Mouse (Mus musculus): Measurements from ENCODE around the gene Anxa11.
"Not testable (repeated sequence)": the region's sequence is repeated elsewhere in the genome, so short reads cannot be mapped to it uniquely, and the experiment has no call there.

Gene Anxa11

GRCm38 (mm10) chr14:25866384-25866783 is 24.4 kb downstream of the Anxa11 start:
- in situ Hi-C loops (cut with MboI, MseI) = loop anchor here in 1 of 2 experiments (10.0 kb wide), 1 partner anchor 362 kb away; no protein-coding TSS in a partner anchor

- in situ Hi-C loops (cut with MboI, MseI) = loop anchor here in 1 of 2 experiments (10.0 kb wide), 1 partner anchor 362 kb away; no protein-coding TSS in a partner anchor
Observed at GRCm38 (mm10) chr14:25866832-25867231, 24.9 kb downstream of the Anxa11 start.

GRCm38 (mm10) chr14:25867834-25868233 is 25.9 kb downstream of the Anxa11 start:
- in situ Hi-C loops (cut with MboI, MseI) = loop anchor here in 1 of 2 experiments (10.0 kb wide), 1 partner anchor 363 kb away; no protein-coding TSS in a partner anchor

DNA sequence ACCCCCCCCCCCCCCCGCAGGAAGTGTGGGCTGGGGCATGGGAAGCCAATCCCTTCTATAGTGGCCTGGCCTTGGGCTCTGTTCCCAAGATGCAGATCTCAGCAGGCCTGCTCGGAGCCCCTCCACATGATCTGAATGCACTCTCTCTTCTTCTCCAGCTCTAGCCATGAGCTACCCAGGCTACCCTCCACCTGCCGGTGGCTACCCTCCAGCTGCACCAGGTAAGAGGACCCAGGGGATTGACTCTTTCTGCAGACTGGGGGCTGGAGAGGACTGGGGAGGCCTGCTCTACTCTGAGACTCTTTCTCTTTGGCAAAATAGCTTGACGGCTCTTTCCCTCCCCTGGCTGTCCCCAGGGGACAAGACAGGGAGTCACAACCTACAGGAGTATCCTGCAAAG is 26.8 kb downstream of the Anxa11 start:
- in situ Hi-C loops (cut with MboI, MseI) = loop anchor here in 1 of 2 experiments (10.0 kb wide), 1 partner anchor 364 kb away; no protein-coding TSS in a partner anchor

DNA sequence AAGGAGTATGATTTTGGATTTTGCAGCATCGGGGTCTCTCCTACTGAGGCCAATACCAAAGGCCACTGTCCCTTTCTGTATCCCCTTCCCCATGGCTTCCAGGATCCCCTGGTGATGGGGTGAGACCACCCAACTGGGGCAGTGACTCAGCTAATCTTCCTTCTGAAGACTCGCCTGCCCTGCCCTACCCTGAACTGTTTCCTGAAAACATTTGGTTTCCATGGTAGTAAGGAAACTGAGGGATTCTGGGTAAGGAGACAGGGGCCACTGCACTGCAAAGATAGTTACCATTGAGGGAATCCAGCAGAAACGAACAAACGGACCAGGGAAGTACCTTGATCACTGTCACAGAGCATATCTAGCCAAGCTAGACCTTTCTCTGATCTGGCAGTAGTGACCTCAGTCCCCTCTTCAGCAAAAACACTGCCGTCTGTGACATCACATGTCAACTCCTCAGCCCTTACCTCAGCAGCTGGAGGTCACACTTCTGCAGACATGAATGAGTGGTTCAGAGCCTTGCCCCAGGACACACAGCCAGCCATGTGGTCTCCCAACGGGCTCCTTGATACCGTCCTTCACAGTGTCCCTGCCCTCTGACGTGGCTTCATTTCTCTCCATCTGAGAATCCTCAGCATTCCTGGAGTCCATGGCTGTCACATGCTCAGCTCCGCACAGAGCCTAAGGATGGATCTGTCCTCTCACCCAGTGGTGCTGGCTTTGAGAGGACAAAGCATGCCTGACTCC is 27.4 kb downstream of the Anxa11 start:
- in situ Hi-C loops (cut with MboI, MseI) = loop anchor here in 1 of 2 experiments (10.0 kb wide), 1 partner anchor 365 kb away; no protein-coding TSS in a partner anchor

GRCm38 (mm10) chr14:25872461-25873415 is 30.8 kb downstream of the Anxa11 start:
- in situ Hi-C loops (cut with MboI, MseI) = loop anchor here (5.0 to 10.0 kb wide), 4 partner anchors 40 to 285 kb away; no protein-coding TSS in a partner anchor

DNA sequence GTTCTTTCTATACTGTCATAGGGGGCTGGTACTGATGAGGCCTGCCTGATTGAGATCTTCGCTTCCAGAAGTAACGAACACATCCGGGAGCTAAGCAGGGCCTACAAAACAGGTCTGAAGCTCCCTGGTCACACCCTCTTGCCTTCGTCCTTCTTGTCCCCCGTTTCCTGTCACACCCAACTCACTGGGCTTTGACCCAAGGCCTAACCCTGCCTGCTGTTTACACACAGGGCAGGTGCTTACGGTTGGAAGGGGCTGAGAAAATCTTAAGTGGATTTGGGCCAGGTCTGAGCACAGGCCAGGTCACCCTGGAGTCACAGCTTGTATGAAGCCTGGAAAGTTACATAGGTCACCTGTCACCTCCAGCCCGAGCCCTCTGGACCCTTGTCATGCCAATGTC is 34.7 kb downstream of the Anxa11 start:
- in situ Hi-C loops (cut with MboI, MseI) = loop anchor here in 1 of 2 experiments (10.0 kb wide), 1 partner anchor 52 kb away; no protein-coding TSS in a partner anchor

DNA sequence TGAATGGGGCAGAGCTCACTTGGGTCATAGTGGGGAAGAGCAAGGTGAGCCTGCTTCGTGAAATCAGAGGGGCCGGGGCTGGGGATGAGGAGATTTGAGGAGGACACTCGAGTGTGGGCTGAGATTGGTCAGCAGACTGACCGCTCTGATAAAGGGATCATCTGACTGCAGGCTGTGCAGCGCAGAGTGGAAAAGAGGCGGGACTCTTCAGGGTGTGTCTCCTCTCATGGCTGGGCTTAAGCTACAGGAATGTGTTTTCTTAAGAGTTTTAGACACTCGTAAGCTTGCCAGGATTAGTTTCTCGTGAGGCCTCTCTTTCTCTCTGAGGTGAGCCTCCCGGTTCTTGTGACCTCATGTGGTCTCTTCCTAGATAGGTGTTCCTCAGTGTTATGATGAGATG is 39.8 kb downstream of the Anxa11 start:
- in situ Hi-C loops (cut with MboI, MseI) = not testable (repeated sequence)

GRCm38 (mm10) chr14:25885886-25886285 is 43.9 kb downstream of the Anxa11 start:
- in situ Hi-C loops (cut with MboI, MseI) = not testable (repeated sequence)

- in situ Hi-C loops (cut with MboI, MseI) = loop anchor here in 1 of 2 experiments (10.0 kb wide), 1 partner anchor 1260 kb away; no protein-coding TSS in a partner anchor
Observed at GRCm38 (mm10) chr14:25894566-25894965, 52.6 kb downstream of the Anxa11 start.

DNA sequence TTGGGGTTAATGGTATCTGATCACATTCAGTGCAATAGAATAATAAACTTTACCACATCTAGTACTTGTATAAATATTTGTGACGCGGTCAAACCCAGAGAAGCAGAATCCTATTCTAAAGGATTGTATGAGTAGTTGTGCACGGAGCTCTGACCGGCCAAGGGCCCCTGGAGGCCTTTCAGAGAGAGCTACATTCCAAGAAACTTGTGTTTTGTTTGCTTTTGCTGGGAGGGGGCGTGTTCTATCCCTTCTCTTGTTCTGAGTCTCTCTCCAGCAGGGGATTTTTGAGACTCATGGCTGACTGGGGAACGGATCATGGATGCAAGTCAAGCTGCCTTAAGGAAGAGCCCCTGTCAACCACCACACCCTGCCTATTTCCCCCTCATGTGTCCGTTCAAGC is 53.7 kb downstream of the Anxa11 start:
- in situ Hi-C loops (cut with MboI, MseI) = loop anchor here in 1 of 2 experiments (10.0 kb wide), 1 partner anchor 1261 kb away; no protein-coding TSS in a partner anchor

DNA sequence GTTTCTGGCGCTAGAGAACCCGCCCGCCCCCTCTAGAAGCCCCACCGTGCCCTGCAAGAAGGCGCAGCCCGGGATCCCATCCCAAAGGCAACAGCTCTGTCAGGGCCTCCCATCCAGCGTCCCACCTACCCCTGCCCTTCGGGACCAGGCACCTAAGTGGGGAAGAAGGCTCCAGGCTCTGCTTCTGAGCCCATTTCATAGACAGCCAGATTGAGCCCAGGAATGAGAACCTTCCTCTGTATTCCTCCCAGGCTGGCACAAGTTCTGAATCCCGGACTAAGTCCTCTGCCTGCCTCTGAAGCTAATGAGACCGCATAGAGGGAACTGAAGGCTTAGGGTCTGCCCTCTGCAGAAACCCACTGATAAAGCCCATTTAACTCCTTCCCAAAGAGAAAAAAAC is 61.0 kb downstream of the Anxa11 start, which contains the start of gene Plac9a:
Gene Plac9a, minus strand, starts transcription at position 101 of the 400 bp plus-strand sequence.
- in situ Hi-C loops (cut with MboI, MseI) = not testable (repeated sequence)

- in situ Hi-C loops (cut with MboI, MseI) = not testable (repeated sequence)
Observed at GRCm38 (mm10) chr14:25905243-25905642, 63.3 kb downstream of the Anxa11 start.

- in situ Hi-C loops (cut with MboI, MseI) = not testable (repeated sequence)
Observed at GRCm38 (mm10) chr14:25907272-25907671, 65.3 kb downstream of the Anxa11 start.

GRCm38 (mm10) chr14:25908976-25909375 is 67.0 kb downstream of the Anxa11 start:
- in situ Hi-C loops (cut with MboI, MseI) = not testable (repeated sequence)

DNA sequence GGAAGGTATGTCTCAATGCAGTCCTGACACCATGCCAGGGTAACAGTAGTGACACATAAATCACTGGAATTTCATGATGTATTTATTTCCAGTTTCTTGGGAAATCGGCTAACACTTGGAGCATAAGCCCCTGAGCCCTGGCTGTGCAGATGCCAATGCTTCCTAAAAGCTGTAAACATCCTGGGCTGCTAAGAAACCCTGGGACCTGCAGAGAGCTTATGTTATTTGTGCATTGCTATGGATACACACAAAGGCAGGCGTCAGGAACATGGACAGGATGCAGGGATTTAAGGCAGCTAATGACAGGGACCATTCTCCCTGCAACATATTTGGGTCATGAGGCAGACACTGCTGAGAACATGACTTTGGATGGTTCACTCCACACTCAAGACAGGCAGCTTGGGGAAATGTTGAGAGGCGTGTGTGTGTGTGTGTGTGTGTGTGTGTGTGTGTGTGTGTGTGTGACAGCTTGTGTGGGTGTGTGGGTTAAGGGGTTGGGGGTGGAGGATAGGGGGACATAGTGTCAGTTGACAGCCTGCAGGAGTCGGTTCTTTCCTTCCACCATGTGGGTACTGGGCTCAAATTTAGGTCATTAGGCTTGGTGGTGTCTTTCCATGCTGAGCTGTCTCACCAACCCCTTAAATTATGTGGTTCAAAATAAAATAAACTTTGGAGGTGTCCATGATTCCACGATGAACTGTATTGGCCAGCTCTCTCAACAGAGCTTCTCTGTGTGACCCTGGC is 76.6 kb downstream of the Anxa11 start:
- in situ Hi-C loops (cut with MboI, MseI) = not testable (repeated sequence)

DNA sequence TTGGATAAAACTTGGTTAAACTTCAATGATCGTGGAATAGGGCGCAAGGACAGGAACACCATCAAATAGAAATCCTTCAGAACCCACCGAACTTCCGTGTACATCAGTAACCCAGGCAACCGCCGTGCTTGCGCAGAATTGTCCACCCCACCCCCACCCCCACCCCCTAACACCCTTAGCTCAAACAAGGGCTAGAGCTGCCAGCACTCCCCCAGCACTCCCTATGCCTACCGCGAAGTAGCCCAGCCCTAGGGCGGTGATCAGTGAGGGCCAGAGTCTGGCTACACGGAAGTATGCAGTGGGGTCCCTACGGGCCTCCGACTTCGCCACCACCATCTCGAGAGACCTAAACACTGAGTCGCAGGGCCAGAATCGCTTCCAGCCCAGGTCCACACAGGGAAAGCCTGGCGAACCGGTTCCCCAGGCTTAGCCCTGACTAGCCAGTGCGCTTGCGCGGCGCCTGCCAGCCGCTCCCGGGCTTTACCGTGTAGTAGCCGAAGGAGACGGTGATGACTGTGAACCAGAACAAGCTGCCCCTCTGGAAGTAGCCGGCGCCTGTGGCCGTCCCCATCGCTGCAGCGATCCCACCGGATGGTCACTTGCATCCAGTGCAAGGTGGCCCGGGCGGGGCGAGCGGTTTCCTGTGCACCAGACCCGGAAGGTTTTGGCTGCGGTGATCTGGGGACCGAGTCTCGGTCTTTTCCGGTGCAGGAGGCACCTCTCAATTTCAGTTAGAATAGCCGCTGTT is 85.0 kb downstream of the Anxa11 start:
- in situ Hi-C loops (cut with MboI, MseI) = not testable (repeated sequence)

DNA sequence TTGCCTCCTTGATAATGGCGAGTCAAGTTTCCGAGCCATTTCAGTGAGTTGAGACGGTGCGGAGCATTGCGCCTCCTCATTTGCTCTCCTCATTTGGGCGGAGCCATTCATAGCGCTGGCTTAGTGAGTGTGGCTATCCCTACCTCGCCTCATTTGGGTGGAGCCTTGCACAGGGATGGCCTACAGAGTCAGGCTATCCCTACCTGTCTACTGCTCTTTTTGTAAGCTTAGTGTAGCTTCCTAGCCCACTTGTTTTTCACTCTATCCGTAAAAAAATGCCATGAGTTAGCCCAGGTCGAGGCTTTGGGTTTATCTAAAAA is 85.6 kb downstream of the Anxa11 start, which contains the start of gene Tmem254a:
Gene Tmem254a, minus strand, starts transcription at position 111 of the 320 bp plus-strand sequence.
- in situ Hi-C loops (cut with MboI, MseI) = not testable (repeated sequence)

Data from T-helper 17 cell (primary cell).